Mouse (Mus musculus) frontal cortex, adult 2 months (tissue): ENCODE data around the gene Acsl3. TPM values are rescaled to one million over a fixed set of nuclear protein-coding genes. Genes with fewer than 3 reads are reported as not detected.

Experiments used
- DNase-seq, 2 experiments: peaks; one replicate each; pipeline ENCODE4 v3.0.0; 2022; ENCODE audit warnings: low spot score in 1 of 2; ENCODE audit errors: extremely low spot score in 1 of 2
- polyA plus RNA-seq: library from polyadenylated mRNA; depleted of rRNA; stranded (reverse); fragments of >200 nt; gene quantifications from 2 replicates; pipeline ENCODE4 v1.2.3, GENCODE M21; 2012

Gene Acsl3
- polyA plus RNA-seq, 1 experiment, result 88.6 TPM

DNA sequence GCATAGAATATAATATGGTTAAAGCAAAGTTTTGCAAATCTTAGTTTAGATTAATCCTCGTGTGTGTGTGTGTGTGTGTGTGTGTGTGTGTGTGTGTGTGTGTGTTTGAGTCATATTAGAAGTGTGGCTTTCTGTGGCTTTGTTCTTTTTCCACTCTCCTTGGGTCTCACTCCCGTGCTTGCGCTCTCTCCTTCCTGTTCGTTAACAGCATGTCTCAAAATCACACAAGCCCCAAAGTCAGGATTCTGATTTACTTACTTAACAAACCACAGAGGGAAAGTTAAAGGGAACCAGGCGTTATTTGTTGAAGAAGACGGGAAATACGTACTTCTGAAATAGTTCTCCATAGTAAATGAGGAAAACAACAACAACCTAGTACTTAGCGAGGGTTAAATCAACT, 26.5 kb downstream of the Acsl3 start:
- no peak for DNase-seq

GRCm38 (mm10) chr1:78686872-78687271, 29.2 kb downstream of the Acsl3 start:
- peak in 1 of 2 experiments; percentile 34 for DNase-seq

DNA sequence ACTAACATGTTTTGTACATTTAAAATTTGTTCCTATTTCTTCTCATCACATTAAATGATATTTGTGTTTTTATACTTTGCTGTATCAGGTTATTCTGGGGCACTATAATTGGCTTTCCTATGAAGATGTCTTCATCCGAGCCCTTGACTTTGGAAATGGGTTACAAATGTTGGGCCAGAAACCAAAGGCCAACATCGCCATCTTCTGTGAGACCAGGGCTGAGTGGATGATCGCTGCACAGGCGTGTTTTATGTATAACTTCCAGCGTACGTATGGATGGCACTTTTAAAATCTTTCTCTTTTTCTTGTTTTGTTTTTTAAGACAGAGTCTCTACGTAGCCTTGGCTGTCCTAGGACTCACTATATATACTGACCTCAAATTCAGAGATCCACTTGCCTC, 30.5 kb downstream of the Acsl3 start:
- no peak for DNase-seq

DNA sequence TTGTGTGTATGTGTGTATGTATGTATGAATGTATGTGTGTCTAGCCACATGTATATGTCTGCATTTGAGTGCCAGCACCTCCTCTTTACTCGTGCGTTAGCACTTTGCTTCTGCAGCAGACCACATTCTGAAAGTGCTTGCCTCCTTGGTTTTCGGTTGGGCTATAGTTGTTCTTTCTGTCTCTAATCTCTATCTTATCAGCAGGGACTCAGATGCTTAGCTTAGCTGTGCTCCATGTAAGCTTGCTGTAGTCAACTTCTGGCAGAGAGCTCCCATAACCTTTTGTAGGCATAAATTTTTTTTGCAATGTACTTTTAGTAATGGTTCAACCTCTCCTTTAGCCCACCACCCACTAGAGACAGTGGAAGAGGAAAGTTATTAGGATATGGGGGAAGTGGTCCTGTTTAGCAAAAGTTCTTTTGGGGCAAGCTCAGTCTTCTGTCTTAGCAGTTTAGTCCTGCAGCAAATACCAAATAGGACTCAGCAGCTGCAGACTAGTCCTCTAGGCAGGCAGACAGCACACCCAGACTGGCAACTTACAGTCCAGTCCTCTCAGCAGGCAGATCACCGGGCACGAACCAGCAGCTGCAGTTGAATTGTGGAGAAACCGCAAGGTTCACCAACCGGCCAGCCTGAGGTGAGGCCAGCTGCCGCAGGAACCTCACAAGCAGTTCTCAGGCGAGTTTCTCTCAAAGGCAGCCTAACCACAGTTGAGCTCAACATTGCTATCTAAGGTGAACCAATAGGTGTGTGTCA, 37.1 kb downstream of the Acsl3 start:
- no peak for DNase-seq

GRCm38 (mm10) chr1:78696305-78696704, 38.7 kb downstream of the Acsl3 start:
- DNase-seq, result no peak

DNA sequence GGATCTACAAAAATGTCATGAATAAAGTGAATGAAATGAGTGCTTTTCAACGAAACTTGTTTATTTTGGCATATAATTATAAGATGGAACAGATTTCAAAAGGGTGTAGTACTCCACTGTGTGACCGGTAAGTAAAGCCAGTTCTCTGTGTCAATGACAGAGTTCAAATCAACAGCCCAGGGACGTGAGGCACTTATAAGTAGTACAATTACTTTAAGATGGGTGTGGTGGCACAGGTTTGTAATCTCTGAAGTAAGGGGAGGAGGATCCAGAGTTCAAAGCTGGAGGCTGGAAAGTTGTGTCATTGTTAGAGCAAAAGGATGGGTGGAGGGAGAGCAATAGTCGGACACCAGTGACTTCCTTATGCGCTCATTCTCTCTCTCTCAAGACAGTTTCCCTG, 39.3 kb downstream of the Acsl3 start:
- no peak for DNase-seq

DNA sequence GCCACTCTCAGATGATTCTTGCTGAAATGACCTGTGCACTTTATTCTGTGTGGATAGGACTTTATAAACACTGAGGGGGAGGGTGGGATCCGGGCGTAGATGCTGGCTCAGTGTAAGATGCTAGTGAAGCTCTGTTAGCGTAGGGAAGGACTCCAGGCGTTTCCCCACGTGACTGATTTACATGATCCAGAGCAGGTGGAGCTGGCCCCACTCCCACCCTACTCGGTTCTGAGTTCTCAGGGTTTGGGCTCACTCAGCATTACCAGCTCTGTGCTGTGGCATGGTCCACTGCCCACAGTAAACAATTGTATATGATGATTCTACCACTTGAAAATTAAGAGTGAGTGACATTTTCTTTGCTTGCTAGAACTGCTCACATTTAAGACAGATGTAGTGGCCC, 40.5 kb downstream of the Acsl3 start:
- DNase-seq, result no peak

DNA sequence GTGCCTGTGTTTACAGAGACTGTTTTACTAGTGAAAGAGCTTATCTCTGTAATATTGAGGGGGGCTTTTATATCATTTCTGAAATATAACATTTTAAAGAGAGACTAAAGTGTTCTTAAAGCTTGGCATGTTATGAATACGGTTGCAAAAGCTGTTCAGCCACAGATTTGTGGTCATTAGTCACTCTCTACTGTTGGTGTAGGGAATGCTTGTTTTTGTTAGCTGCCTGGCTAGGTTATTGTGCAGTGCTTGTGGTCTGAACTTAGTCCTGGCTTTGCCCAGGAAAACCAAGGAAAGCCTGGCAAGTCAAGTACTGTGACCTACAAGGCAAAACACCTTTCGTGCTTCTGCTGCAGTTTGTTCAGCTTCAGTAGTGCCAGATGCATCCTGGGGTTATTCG, 44.1 kb downstream of the Acsl3 start:
- no peak for DNase-seq

DNA sequence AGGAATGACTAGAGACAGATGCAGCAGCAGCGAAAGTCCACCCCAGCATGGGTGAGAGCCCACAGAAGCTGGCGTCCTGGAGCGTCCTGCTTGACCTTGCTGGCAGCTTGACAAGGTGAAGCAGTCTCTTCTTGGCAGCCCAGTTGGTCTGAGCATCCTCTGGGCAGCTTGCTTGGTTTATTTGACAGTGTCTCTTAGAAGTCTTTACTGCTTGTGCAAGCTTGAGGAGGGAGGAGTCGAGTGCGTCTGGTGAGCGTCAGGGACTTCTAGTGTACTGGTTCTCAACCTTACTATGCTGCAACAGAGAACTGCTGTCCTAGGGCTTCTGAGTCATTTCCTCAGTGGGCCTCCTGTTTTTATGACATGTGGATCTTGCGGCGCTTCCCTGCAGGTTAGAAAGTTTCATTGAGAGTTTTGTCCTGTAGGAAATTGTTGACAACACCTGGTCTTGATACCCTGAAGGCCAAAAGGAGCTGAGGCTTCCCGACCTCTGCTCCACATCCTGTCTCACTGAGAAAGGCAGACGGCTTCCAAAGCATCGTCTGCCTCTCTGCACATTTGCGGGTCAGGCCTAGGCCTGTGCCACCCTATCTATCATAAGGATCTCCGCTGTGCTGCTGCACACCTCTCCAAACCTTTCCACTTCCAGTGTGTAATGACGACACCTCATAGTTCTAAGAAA, 44.8 kb downstream of the Acsl3 start:
- DNase-seq, result no peak

GRCm38 (mm10) chr1:78702964-78703285, 45.3 kb downstream of the Acsl3 start:
- DNase-seq, result no peak

- DNase-seq, result no peak
Observed at GRCm38 (mm10) chr1:78706338-78706737, 48.7 kb downstream of the Acsl3 start.

DNA sequence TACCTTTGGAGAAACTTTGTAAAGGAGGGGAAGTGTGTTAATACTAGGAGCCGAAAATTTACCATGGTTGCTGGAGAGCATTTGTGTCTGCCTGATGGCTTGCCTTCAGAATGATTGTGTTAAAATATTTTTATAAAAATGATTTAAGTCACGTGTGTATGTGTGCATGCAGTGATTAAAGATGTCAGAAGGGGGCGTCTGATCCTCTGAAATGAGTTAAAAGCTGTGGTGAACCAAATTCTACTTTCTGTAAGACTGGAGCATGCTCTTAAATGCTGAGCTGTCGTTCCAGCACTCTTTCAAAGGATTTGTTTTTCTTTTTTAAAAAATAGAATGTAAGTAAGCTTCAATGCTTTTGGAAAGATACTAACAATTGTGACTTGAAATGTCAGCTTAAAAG, 49.7 kb downstream of the Acsl3 start:
- peak in 1 of 2 experiments; percentile 74 for DNase-seq

GRCm38 (mm10) chr1:78710026-78710425, 52.4 kb downstream of the Acsl3 start:
- no peak for DNase-seq

DNA sequence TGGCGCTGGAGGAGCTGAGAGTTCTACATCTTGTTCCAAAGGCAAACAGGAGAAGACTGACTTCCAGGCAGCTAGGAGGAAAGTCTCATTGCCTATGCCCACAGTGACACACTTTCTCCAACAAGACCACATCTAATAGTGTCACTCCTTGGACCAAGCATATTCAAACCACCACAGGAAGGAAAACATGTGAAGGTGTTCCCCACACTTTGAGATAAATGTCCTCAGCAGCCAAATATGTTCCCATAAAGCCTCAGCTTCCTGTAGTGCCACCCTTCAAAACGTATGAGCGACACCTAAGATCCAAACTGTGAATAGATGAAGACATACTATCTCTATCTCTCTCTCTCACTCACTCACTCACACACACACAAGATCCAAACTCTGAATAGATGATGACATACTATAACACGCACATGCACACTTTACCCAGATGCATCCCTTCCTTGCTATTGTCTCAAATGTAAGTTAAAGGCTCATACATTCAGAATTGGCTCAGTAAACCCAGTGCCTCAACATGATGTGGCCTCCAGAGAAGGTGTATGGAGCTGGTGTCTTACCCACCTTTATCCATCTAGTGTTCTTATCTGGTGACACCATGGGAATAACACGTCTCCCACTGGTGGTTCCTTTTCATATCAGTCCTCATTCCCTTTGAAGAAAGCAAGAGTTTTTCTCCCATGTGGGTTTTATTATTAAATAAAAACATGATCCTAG, 53.1 kb downstream of the Acsl3 start:
- DNase-seq, result no peak

- DNase-seq, result peak; percentile 63 to 97
Observed at GRCm38 (mm10) chr1:78724458-78725190, 67.0 kb downstream of the Acsl3 start.

GRCm38 (mm10) chr1:78725191-78725490, 67.5 kb downstream of the Acsl3 start:
- no peak for DNase-seq

GRCm38 (mm10) chr1:78725617-78726223, 68.1 kb downstream of the Acsl3 start:
- DNase-seq, result no peak

- no peak for DNase-seq
Observed at GRCm38 (mm10) chr1:78730114-78730720, 72.6 kb downstream of the Acsl3 start.

GRCm38 (mm10) chr1:78732290-78732689, 74.7 kb downstream of the Acsl3 start:
- no peak for DNase-seq

DNA sequence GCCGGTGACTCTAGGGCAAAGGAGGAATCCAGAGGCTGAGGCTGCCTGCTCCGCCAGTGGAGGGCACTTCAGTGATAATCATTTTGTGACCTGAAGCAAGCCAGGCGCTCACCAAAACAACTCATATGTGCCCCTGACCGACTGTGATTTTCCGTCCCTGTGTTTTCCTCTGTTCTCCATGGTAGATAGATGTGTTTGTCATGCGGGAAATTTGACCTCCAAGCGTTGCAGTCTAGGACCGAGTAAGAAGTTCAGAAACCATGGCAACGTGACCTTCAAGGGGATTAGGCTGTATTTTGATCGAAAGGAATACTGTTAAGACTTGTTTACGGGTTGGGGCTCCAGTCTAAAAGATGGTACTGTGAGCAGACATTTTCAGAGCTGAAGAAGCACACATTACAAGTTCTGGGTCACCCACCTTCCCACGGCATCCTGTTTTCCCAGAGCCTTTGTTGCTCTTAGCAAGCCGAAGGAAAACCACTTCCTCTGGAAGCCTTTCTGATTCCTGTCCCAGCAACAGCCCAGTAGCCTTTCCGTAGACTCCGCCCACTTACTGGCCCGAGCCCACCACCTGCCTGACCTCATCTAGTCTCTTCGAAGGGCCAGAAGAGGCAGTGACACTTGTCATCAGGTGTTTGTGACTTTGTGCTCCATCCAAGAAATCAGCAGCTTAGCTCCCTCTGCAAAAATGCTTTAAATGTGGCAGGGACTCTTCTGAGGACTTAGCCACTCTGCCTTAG, 76.8 kb downstream of the Acsl3 start:
- DNase-seq, result no peak
